In genomic region chr6:18654275-18654674, GRCm38 (mm10) we compare ENCODE assay signal across 12 mouse cellular contexts.
"Had no signal": no experiment of that assay in that cellular context is flagged by ENCODE, and none has a peak within 500 bp of the region (broad histone marks: within the 10 kb centered on the region; RNA-seq: fewer than 3 reads in every experiment).

No protein-coding gene starts in this region.

- H3K4me2 ChIP-seq: kidney, embryonic 15.5 days; limb, embryonic 13.5 days; midbrain, embryonic 13.5 days had no signal

- DNase-seq: kidney, postnatal 14 days; left cerebral cortex, postnatal 4 days; lung, adult 18-20 months; lung, postnatal 36 days; spleen, adult 18-20 months; thymus, adult 18-20 months; thymus, postnatal 14 days had no signal

- H3K4me3 ChIP-seq: kidney, embryonic 15.5 days; limb, embryonic 13.5 days; midbrain, embryonic 13.5 days had no signal

- H3K9me3 ChIP-seq: kidney, embryonic 15.5 days; limb, embryonic 13.5 days; midbrain, embryonic 13.5 days had no signal

- H3K36me3 ChIP-seq: kidney, embryonic 15.5 days; limb, embryonic 13.5 days; midbrain, embryonic 13.5 days had no signal

- H3K27me3 ChIP-seq: kidney, embryonic 15.5 days; limb, embryonic 13.5 days; midbrain, embryonic 13.5 days had no signal

- H3K4me1 ChIP-seq: kidney, embryonic 15.5 days; limb, embryonic 13.5 days had no signal

- ATAC-seq: lung, postnatal 0 days; midbrain, embryonic 13.5 days had no signal

- H3K9ac ChIP-seq: kidney, embryonic 15.5 days; limb, embryonic 13.5 days; liver, embryonic 14.5 days; midbrain, embryonic 13.5 days had no signal

- H3K27ac ChIP-seq: kidney, embryonic 15.5 days; limb, embryonic 13.5 days; liver, embryonic 14.5 days; midbrain, embryonic 13.5 days had no signal
